In the genomic region with DNA sequence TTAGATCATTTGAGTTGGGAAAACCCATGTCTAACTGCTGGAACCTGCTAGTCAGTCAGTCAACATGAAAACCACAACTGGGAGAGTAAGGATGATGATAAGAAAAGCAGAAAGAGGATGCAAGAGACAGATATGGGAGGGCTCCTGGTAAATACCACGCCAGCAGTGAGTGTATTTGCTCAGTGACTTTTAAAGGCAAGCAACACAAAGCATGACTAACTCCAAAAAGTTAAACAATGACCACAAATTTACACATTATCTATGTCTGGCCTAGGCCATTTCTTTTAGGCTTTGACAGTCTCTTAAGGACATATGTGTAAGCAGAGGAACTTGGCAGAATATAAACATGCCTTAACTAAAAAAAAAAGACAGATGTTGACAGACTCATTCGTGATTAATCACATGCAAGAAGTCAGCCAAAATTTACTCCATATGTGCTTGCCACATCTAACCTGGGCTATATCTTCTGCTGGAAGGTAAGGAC, we compare ENCODE assay signal across 18 mouse cellular contexts. TPM values are rescaled to one million over a fixed set of nuclear protein-coding genes. Genes with fewer than 3 reads are reported as not detected.
DNase-seq lines count a peak whose midpoint lies in the region; ATAC-seq and TF ChIP-seq lines count a peak whose summit lies in the region.
"Had no signal": no experiment of that assay in that cellular context is flagged by ENCODE, and none has a peak within 500 bp of the region (broad histone marks: within the 10 kb centered on the region; RNA-seq: fewer than 3 reads in every experiment).

No protein-coding gene starts in this region.

- H3K4me1 ChIP-seq in kidney, adult 2 months (ENCODE audit: control insufficient read depth, insufficient read depth, low read length): no peaks in the 10 kb centered on the region
- H3K4me1 ChIP-seq: embryonic facial prominence, embryonic 15.5 days; midbrain, embryonic 15.5 days had no signal

- H3K27ac ChIP-seq in kidney, adult 2 months (ENCODE audit: insufficient read depth, low read depth, low read length): no peak overlapping the region
- no peak overlapping the region for H3K27ac ChIP-seq in gastrocnemius, adult 2 months
- H3K27ac ChIP-seq: embryonic facial prominence, embryonic 15.5 days; hindbrain, postnatal 0 days; midbrain, embryonic 15.5 days had no signal

- no peaks in the 10 kb centered on the region for H3K27me3 ChIP-seq in kidney, adult 2 months (replicated peaks; ENCODE audit: control insufficient read depth, insufficient read depth, low read length)
- H3K27me3 ChIP-seq: embryonic facial prominence, embryonic 15.5 days; midbrain, embryonic 15.5 days had no signal

- H3K4me3 ChIP-seq in kidney, adult 2 months (ENCODE audit: insufficient read depth, low read depth, low read length): no peak overlapping the region
- no peak overlapping the region for H3K4me3 ChIP-seq in gastrocnemius, adult 2 months
- H3K4me3 ChIP-seq: embryonic facial prominence, embryonic 15.5 days; midbrain, embryonic 15.5 days had no signal

- intact Hi-C loops in left cerebral cortex, postnatal 36 days (cut with DNase I): no loop called here
- intact Hi-C loops in gastrocnemius, adult 2 months (cut with DNase I): no loop called here

- 54% methylated on average over 2 of the region's 2 CpGs for WGBS in kidney, adult 2 months

- DNase-seq in kidney, adult 2 months: peak; percentile 10
- no peak for DNase-seq in kidney, postnatal 25 days
- DNase-seq in adipocyte (ENCODE audit: low spot score): peak; percentile 28
- no peak for DNase-seq in right cerebral cortex, postnatal 14 days
- DNase-seq in left cerebral cortex, postnatal 36 days (ENCODE audit: low spot score in 2 of 2): no peak
- no peak for DNase-seq in gastrocnemius, adult 2 months
- DNase-seq: adrenal gland, postnatal 36 days; cerebellum, adult 11 months; gastrocnemius, postnatal 10 days; heart, postnatal 36 days; lung, adult 18-20 months; right cerebral cortex, postnatal 25 days had no signal

- peak; percentile 97 for ATAC-seq in erythroid progenitor cell, adult 5-6 weeks (replicated peaks; ENCODE audit: low FRiP score, poor library complexity, severe bottlenecking)
- ATAC-seq in megakaryocyte progenitor cell, adult 5-6 weeks (replicated peaks; ENCODE audit: poor library complexity): peak; percentile 98
- ATAC-seq: forebrain, embryonic 16.5 days; hindbrain, postnatal 0 days; midbrain, embryonic 15.5 days had no signal

- no peak for TF ChIP-seq POLR2A in kidney, adult 2 months (IDR thresholded peaks at IDR 0.05; ENCODE audit: low read depth, low read length)

- TF ChIP-seq CTCF in kidney, adult 2 months (conservative IDR thresholded peaks at IDR 0.05; ENCODE audit: insufficient read depth, insufficient read length, low read depth, low read length): no peak
- no peak for TF ChIP-seq CTCF in gastrocnemius, adult 2 months (IDR thresholded peaks at IDR 0.05)

- H3K36me3 ChIP-seq in kidney, adult 2 months (ENCODE audit: control insufficient read depth, insufficient read depth, low read length): no peaks in the 10 kb centered on the region
- H3K36me3 ChIP-seq: embryonic facial prominence, embryonic 15.5 days; midbrain, embryonic 15.5 days had no signal

RNA-seq across cellular contexts. Expression of a gene that starts 30.9 kb away (rescaled TPM):
- polyA plus RNA-seq in kidney, adult 2 months (2012; rRNA removed): 9.6 and 11.8 TPM in 2 replicates
- 113 and 155 TPM in 2 replicates for total RNA-seq in erythroid progenitor cell, adult 5-6 weeks (2015; ENCODE audit: low replicate concordance)
- 109 and 117 TPM in 2 replicates for total RNA-seq in erythroid progenitor cell, adult 5-6 weeks (2017; ENCODE audit: low replicate concordance)
- 53.1 and 54.3 TPM in 2 replicates for total RNA-seq in megakaryocyte progenitor cell, adult 5-6 weeks (2015)
- total RNA-seq in megakaryocyte progenitor cell, adult 5-6 weeks (2017): 25.4 and 48.0 TPM in 2 replicates
- 10 to 100 TPM; 12.3 to 18.4 TPM for total RNA-seq in left cerebral cortex, postnatal 36 days (2021)
- total RNA-seq in gastrocnemius, adult 2 months (2021): 10 to 100 TPM; 14.9 to 27.7 TPM

Comparison
In these comparisons a context has a peak if more than half of its experiments do, and no peak if none do; other contexts are left out.
1. DNase-seq: peak in kidney, adult 2 months (single experiment) and adipocyte (single experiment); none in kidney, postnatal 25 days (0 of 2), right cerebral cortex, postnatal 14 days (single experiment), left cerebral cortex, postnatal 36 days (0 of 2) and gastrocnemius, adult 2 months (single experiment).